Mouse (Mus musculus) midbrain, embryonic 15.5 days (tissue): ENCODE data around the gene Slc25a42. TPM values are rescaled to one million over a fixed set of nuclear protein-coding genes. Genes with fewer than 3 reads are reported as not detected.

Experiments used
- ATAC-seq: fragments of 200-750 bp; cut with Nextera tagmentation; replicated peaks from 2 replicates; pipeline ENCODE4 v1.8.0; 2017; ENCODE audit warnings: moderate TSS enrichment
- H3K27ac ChIP-seq: fragments of 300-500 bp; sonication (generic); 2 replicates; pipeline ENCODE4 v1.5.1; 2015; ENCODE audit warnings: mild to moderate bottlenecking, inconsistent platforms
- H3K27me3 ChIP-seq: fragments of 300-500 bp; sonication (generic); replicated peaks from 2 replicates; pipeline ENCODE4 v1.6.1; 2015; ENCODE audit warnings: inconsistent platforms
- H3K36me3 ChIP-seq: fragments of 300-500 bp; sonication (generic); replicated peaks from 2 replicates; pipeline ENCODE4 v1.6.1; 2015; ENCODE audit warnings: inconsistent platforms
- H3K4me1 ChIP-seq: fragments of 300-500 bp; sonication (generic); 2 replicates; pipeline ENCODE4 v1.6.1; 2015; ENCODE audit warnings: inconsistent platforms
- H3K4me2 ChIP-seq: fragments of 300-500 bp; sonication (generic); 2 replicates; pipeline ENCODE4 v1.6.1; 2015; ENCODE audit warnings: inconsistent platforms, mild to moderate bottlenecking, moderate library complexity
- H3K4me3 ChIP-seq: fragments of 300-500 bp; sonication (generic); 2 replicates; pipeline ENCODE4 v1.5.1; 2015; ENCODE audit warnings: mild to moderate bottlenecking, inconsistent platforms
- H3K9ac ChIP-seq: fragments of 300-500 bp; sonication (generic); 2 replicates; pipeline ENCODE4 v1.6.1; 2015; ENCODE audit warnings: mild to moderate bottlenecking, inconsistent platforms
- H3K9me3 ChIP-seq: fragments of 300-500 bp; sonication (generic); 2 replicates; pipeline ENCODE4 v1.6.1; 2016; ENCODE audit warnings: inconsistent platforms
- WGBS: fragments of 180-500 bp; shearing (Covaris S2); methylation state at CpG from one replicate; pipeline ENCODE4 v1.1.7; 2015; ENCODE audit warnings: mixed read lengths; 5-methylcytosine and 5-hydroxymethylcytosine counted together
- polyA plus RNA-seq: library from polyadenylated mRNA; unstranded; fragments of >200 nt; fragmentation: Nextera tagmentation; extraction: Ambion mirVana; gene quantifications from 2 replicates; pipeline ENCODE4 v1.2.1, GENCODE M21; 2015

Gene Slc25a42
- polyA plus RNA-seq, 1 experiment from 2014 or later, result 10.9 TPM

DNA sequence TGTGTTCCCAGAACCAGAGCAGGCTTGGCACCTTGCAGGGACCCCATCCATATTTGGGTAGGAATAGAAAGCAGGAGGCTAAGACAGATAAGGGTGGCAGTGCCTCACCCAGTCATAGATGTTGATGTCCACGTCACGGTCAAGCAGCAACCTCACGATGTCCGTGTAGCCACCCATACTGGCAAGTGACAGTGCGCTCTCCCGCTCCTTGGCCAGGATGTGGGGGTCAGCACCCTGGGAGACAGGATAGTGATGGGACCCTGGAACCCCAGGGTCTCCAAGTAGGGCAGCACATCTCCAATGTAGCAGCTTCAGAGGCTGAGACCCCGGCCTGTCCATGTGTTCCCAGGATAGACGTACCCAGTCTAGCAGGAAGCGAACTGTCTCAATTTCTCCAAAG lies 77.2 kb downstream of the Slc25a42 start:
- Histone ChIP-seq H3K4me1 (peaks cover 27% of the 10 kb centered on the region), H3K27ac (no peak overlapping the region), H3K27me3 (no peaks in the 10 kb centered on the region), H3K4me3 (no peak overlapping the region), H3K9ac (no peak overlapping the region), H3K9me3 (no peaks in the 10 kb centered on the region), H3K36me3 (peaks cover 5% of the 10 kb centered on the region; the same call in 1 of the 2 replicates), H3K4me2 (no peak overlapping the region)
- ATAC-seq, result no peak
- WGBS, result 94% methylated on average over 9 of the region's 9 CpGs

Other genes starting within 250 kb of the Slc25a42 start
- 27.2 and 31.7 TPM in 2 replicates for gene Gatad2a, start 215.9 kb downstream of the Slc25a42 start, polyA plus RNA-seq
- gene Mau2, start 169.6 kb downstream of the Slc25a42 start, polyA plus RNA-seq, result 87.5 and 87.8 TPM in 2 replicates
- gene Sugp1, start 169.5 kb downstream of the Slc25a42 start, polyA plus RNA-seq, result 65.4 and 65.9 TPM in 2 replicates
- gene Tm6sf2, start 139.4 kb downstream of the Slc25a42 start, polyA plus RNA-seq, result 1.7 and 2.1 TPM in 2 replicates
- 0.93 and 1.4 TPM in 2 replicates for gene Hapln4, start 128.8 kb downstream of the Slc25a42 start, polyA plus RNA-seq
- gene Ncan, start 91.4 kb downstream of the Slc25a42 start, polyA plus RNA-seq, result 186 and 193 TPM in 2 replicates
- 36.7 and 39.1 TPM in 2 replicates for gene Nr2c2ap, start 81.0 kb downstream of the Slc25a42 start, polyA plus RNA-seq
- gene Rfxank, start 73.2 kb downstream of the Slc25a42 start, polyA plus RNA-seq, result 13.4 and 14.2 TPM in 2 replicates
- 59.1 and 64.8 TPM in 2 replicates for gene Borcs8, start 72.8 kb downstream of the Slc25a42 start, polyA plus RNA-seq
- gene Mef2b, start 72.6 kb downstream of the Slc25a42 start, polyA plus RNA-seq, result 0.37 and 0.56 TPM in 2 replicates
- gene Tmem161a, start 39.9 kb downstream of the Slc25a42 start, polyA plus RNA-seq, result 60.9 and 62.0 TPM in 2 replicates
- 102 and 109 TPM in 2 replicates for gene Sugp2, start 21.9 kb upstream of the Slc25a42 start, polyA plus RNA-seq
- gene Armc6, start 22.2 kb upstream of the Slc25a42 start, polyA plus RNA-seq, result 117 and 118 TPM in 2 replicates
- 37.9 and 41.2 TPM in 2 replicates for gene Homer3, start 70.5 kb upstream of the Slc25a42 start, polyA plus RNA-seq
- gene Ddx49, start 90.2 kb upstream of the Slc25a42 start, polyA plus RNA-seq, result 44.5 and 48.0 TPM in 2 replicates
- gene Cope, start 90.2 kb upstream of the Slc25a42 start, polyA plus RNA-seq, result 299 and 322 TPM in 2 replicates
- 38.2 and 40.1 TPM in 2 replicates for gene Cers1, start 103.5 kb upstream of the Slc25a42 start, polyA plus RNA-seq
- gene Gdf1, start 117.5 kb upstream of the Slc25a42 start, polyA plus RNA-seq, result 5.3 and 7.4 TPM in 2 replicates
- 15.1 and 16.0 TPM in 2 replicates for gene Upf1, start 141.0 kb upstream of the Slc25a42 start, polyA plus RNA-seq
- 0.50 and 0.57 TPM in 2 replicates for gene Comp, start 161.3 kb upstream of the Slc25a42 start, polyA plus RNA-seq
- gene Crtc1, start 227.3 kb upstream of the Slc25a42 start, polyA plus RNA-seq, result 57.2 and 58.7 TPM in 2 replicates